Comparison of ENCODE assay signal across 22 mouse cellular contexts in genomic region chr7:130894931-130895617, GRCm38 (mm10). TPM values are rescaled to one million over a fixed set of nuclear protein-coding genes. Genes with fewer than 3 reads are reported as not detected.
DNase-seq lines count a peak whose midpoint lies in the region; ATAC-seq and TF ChIP-seq lines count a peak whose summit lies in the region.
"Had no signal": no experiment of that assay in that cellular context is flagged by ENCODE, and none has a peak within 500 bp of the region (broad histone marks: within the 10 kb centered on the region; RNA-seq: fewer than 3 reads in every experiment).

No protein-coding gene starts in this region.

- no peak overlapping the region for H3K4me2 ChIP-seq in kidney, embryonic 16.5 days (replicated peaks; ENCODE audit: low read depth, low read length)
- H3K4me2 ChIP-seq in hindbrain, postnatal 0 days (ENCODE audit: low read depth, low read length), result no peak overlapping the region
- H3K4me2 ChIP-seq: forebrain, embryonic 15.5 days; heart, embryonic 11.5 days; liver, embryonic 12.5 days; lung, embryonic 15.5 days had no signal

- DNase-seq in kidney, adult 18-20 months, result peak; percentile 54
- peak; percentile 65 for DNase-seq in brain, adult 2 months (ENCODE audit: low read depth, low spot score)
- DNase-seq in cerebellum, postnatal 36 days, result peak; percentile 28 to 49
- DNase-seq in kidney, postnatal 25 days, result peak; percentile 68 to 84
- DNase-seq in hindbrain, postnatal 0 days (ENCODE audit: low spot score), result no peak
- DNase-seq in lung, adult 18-20 months, result no peak
- DNase-seq in hindbrain, embryonic 10.5 days (ENCODE audit: low spot score), result no peak
- DNase-seq: heart, postnatal 14 days; midbrain, embryonic 14.5 days; right cerebral cortex, adult 18-20 months; spleen, adult 18-20 months; thymus, adult 18-20 months had no signal

- no peak for TF ChIP-seq CTCF in hindbrain, postnatal 0 days (IDR thresholded peaks at IDR 0.05; ENCODE audit: low read depth)

- 0 out of 2 replicates have a peak, but pooled peaks cover 7% of the 10 kb centered on the region for H3K4me1 ChIP-seq in kidney, embryonic 16.5 days (ENCODE audit: insufficient read depth, low read length)
- H3K4me1 ChIP-seq in hindbrain, postnatal 0 days (ENCODE audit: insufficient read depth, low read length), result no peaks in the 10 kb centered on the region
- no peaks in the 10 kb centered on the region for H3K4me1 ChIP-seq in hindbrain, embryonic 10.5 days (replicated peaks)
- H3K4me1 ChIP-seq: embryonic facial prominence, embryonic 10.5 days; forebrain, embryonic 15.5 days; liver, embryonic 12.5 days; lung, embryonic 15.5 days had no signal

- no peak overlapping the region for H3K4me3 ChIP-seq in kidney, embryonic 16.5 days (ENCODE audit: low read length)
- H3K4me3 ChIP-seq in hindbrain, postnatal 0 days (ENCODE audit: low read length), result no peak overlapping the region
- H3K4me3 ChIP-seq in hindbrain, embryonic 10.5 days, result no peak overlapping the region
- H3K4me3 ChIP-seq: embryonic facial prominence, embryonic 10.5 days; forebrain, embryonic 15.5 days; liver, embryonic 12.5 days; lung, embryonic 15.5 days; myocyte had no signal

- H3K36me3 ChIP-seq in kidney, embryonic 16.5 days (ENCODE audit: insufficient read depth, low read length), result peaks cover 25% of the 10 kb centered on the region; the same call in 1 of the 2 replicates
- H3K36me3 ChIP-seq in hindbrain, postnatal 0 days (ENCODE audit: insufficient read depth, low read length), result 0 out of 2 replicates have a peak, but pooled peaks cover 8% of the 10 kb centered on the region
- H3K36me3 ChIP-seq in hindbrain, embryonic 10.5 days, result peaks cover 66% of the 10 kb centered on the region

- no peak for ATAC-seq in kidney, embryonic 16.5 days (ENCODE audit: low FRiP score, low TSS enrichment)
- no peak for ATAC-seq in hindbrain, postnatal 0 days
- ATAC-seq: forebrain, embryonic 15.5 days; hindbrain, embryonic 16.5 days; liver, embryonic 12.5 days had no signal

- no peaks in the 10 kb centered on the region for H3K27me3 ChIP-seq in kidney, embryonic 16.5 days (ENCODE audit: insufficient read depth, low read length)
- no peaks in the 10 kb centered on the region for H3K27me3 ChIP-seq in hindbrain, postnatal 0 days (ENCODE audit: insufficient read depth, low read length)
- H3K27me3 ChIP-seq in hindbrain, embryonic 10.5 days (ENCODE audit: insufficient read depth, poor library complexity, severe bottlenecking), result no peaks in the 10 kb centered on the region
- H3K27me3 ChIP-seq: forebrain, embryonic 15.5 days; liver, embryonic 12.5 days; lung, embryonic 15.5 days had no signal

- no peak overlapping the region for H3K9ac ChIP-seq in kidney, embryonic 16.5 days (replicated peaks; ENCODE audit: low read length)
- no peak overlapping the region for H3K9ac ChIP-seq in hindbrain, postnatal 0 days (replicated peaks; ENCODE audit: low read length)
- H3K9ac ChIP-seq: forebrain, embryonic 15.5 days; liver, embryonic 12.5 days; lung, embryonic 15.5 days had no signal

- no peaks in the 10 kb centered on the region for H3K9me3 ChIP-seq in kidney, embryonic 16.5 days (ENCODE audit: low read length)
- no peaks in the 10 kb centered on the region for H3K9me3 ChIP-seq in hindbrain, postnatal 0 days (ENCODE audit: low read length)
- H3K9me3 ChIP-seq in hindbrain, embryonic 10.5 days, result no peaks in the 10 kb centered on the region
- H3K9me3 ChIP-seq: embryonic facial prominence, embryonic 10.5 days; forebrain, embryonic 15.5 days; liver, embryonic 12.5 days; lung, embryonic 15.5 days had no signal

- no peak overlapping the region for H3K27ac ChIP-seq in kidney, embryonic 16.5 days (ENCODE audit: low read length)
- H3K27ac ChIP-seq in hindbrain, postnatal 0 days, result no peak overlapping the region
- H3K27ac ChIP-seq in hindbrain, embryonic 10.5 days, result no peak overlapping the region
- H3K27ac ChIP-seq: embryonic facial prominence, embryonic 10.5 days; forebrain, embryonic 15.5 days; liver, embryonic 12.5 days; lung, embryonic 15.5 days; macrophage had no signal

- WGBS in kidney, embryonic 16.5 days, result 39% methylated on average over 9 of the region's 9 CpGs
- WGBS in hindbrain, postnatal 0 days, result 74% methylated on average over 9 of the region's 9 CpGs
- 85% methylated on average over 9 of the region's 9 CpGs for WGBS in hindbrain, embryonic 10.5 days

RNA-seq across cellular contexts. Expression of gene Plekha1, which starts 29.5 kb away (rescaled TPM):
- polyA plus RNA-seq in kidney, embryonic 16.5 days (2015; fragmentation: Nextera tagmentation; extraction: Ambion mirVana), result 91.6 and 101 TPM in 2 replicates
- total RNA-seq in hindbrain, postnatal 0 days (2014; rRNA removed), result 72.6 and 79.8 TPM in 2 replicates
- polyA plus RNA-seq in hindbrain, postnatal 0 days (2015; fragmentation: Nextera tagmentation; extraction: Ambion mirVana), result 44.2 and 50.0 TPM in 2 replicates
- polyA plus RNA-seq in hindbrain, embryonic 10.5 days (2016; fragmentation: Nextera tagmentation; extraction: Ambion mirVana), result 39.5 and 47.8 TPM in 2 replicates

RNA-seq across cellular contexts. Expression of gene Htra1, which starts 40.8 kb away (rescaled TPM):
- 8.3 and 13.4 TPM in 2 replicates for polyA plus RNA-seq in kidney, embryonic 16.5 days (2015; fragmentation: Nextera tagmentation; extraction: Ambion mirVana)
- 58.0 and 58.7 TPM in 2 replicates for total RNA-seq in hindbrain, postnatal 0 days (2014; rRNA removed)
- 49.4 and 55.0 TPM in 2 replicates for polyA plus RNA-seq in hindbrain, postnatal 0 days (2015; fragmentation: Nextera tagmentation; extraction: Ambion mirVana)
- 2.5 and 7.0 TPM in 2 replicates for polyA plus RNA-seq in hindbrain, embryonic 10.5 days (2016; fragmentation: Nextera tagmentation; extraction: Ambion mirVana)
- total RNA-seq: neutrophil, adult 5-6 weeks had no signal

Comparison
In these comparisons a context has a peak if more than half of its experiments do, and no peak if none do; other contexts are left out.
1. DNase-seq: peak in kidney, adult 18-20 months (single experiment), brain, adult 2 months (single experiment), cerebellum, postnatal 36 days (2 of 2) and kidney, postnatal 25 days (2 of 2); none in hindbrain, postnatal 0 days (single experiment), lung, adult 18-20 months (0 of 2) and hindbrain, embryonic 10.5 days (single experiment).